Mouse (Mus musculus): ENCODE results near the gene Homer1. TPM values are rescaled to one million over a fixed set of nuclear protein-coding genes. Genes with fewer than 3 reads are reported as not detected.

Homer1 gene
- polyA plus RNA-seq (2017; shearing (Covaris generic)), result 2.0 TPM

DNA sequence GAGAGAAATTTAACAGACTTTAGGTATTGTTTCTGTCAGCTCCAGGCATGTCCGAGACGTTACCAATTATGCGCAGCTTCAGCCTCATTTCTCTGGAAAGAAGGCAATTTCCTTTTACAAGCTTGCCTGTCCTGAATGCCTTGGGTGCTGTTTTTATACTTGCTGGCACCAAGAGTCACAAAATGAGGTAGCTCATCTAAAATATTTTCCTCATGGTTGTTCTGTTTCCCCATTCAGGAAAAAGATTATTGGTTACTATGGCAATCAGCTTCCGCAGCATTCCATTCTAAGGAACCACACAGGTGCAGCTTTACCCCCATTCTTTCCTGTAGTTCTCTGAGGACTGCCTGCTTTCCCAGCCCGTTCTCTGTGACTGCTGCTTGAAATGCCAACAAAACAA, at the start of gene Homer1:
TSS of gene Homer1 (plus strand) at position 320 of the 400 bp plus-strand sequence.

Other genes with a start within 250 kb of the Homer1 start
- 1.0 TPM for gene Cmya5, start 154.9 kb upstream of the Homer1 start, polyA plus RNA-seq (2017; shearing (Covaris generic))
- gene Tent2, start 107.2 kb upstream of the Homer1 start, polyA plus RNA-seq (2017; shearing (Covaris generic)), result 20.8 TPM
- 1.5 TPM for gene Jmy, start 200.2 kb downstream of the Homer1 start, polyA plus RNA-seq (2017; shearing (Covaris generic))